Mouse (Mus musculus) adrenal gland, postnatal 25 days (tissue): ENCODE data around the gene Kcnrg. TPM values are rescaled to one million over a fixed set of nuclear protein-coding genes. Genes with fewer than 3 reads are reported as not detected.

Experiments
- DNase-seq: peaks from one replicate; pipeline ENCODE4 v3.0.0; 2021; ENCODE audit warnings: mixed read lengths
- microRNA-seq, 2 experiments: library from miRNA; unstranded; fragments of <30 nt; microRNA quantifications; one replicate each; pipeline ENCODE4 v1.2.0; 2021
- total RNA-seq: library from RNA; stranded (reverse); gene quantifications from 2 replicates; pipeline ENCODE4 v1.2.3, GENCODE M21; 2021

Gene Kcnrg
- total RNA-seq, 1 experiment from 2014 or later: 0.27 TPM

DNA sequence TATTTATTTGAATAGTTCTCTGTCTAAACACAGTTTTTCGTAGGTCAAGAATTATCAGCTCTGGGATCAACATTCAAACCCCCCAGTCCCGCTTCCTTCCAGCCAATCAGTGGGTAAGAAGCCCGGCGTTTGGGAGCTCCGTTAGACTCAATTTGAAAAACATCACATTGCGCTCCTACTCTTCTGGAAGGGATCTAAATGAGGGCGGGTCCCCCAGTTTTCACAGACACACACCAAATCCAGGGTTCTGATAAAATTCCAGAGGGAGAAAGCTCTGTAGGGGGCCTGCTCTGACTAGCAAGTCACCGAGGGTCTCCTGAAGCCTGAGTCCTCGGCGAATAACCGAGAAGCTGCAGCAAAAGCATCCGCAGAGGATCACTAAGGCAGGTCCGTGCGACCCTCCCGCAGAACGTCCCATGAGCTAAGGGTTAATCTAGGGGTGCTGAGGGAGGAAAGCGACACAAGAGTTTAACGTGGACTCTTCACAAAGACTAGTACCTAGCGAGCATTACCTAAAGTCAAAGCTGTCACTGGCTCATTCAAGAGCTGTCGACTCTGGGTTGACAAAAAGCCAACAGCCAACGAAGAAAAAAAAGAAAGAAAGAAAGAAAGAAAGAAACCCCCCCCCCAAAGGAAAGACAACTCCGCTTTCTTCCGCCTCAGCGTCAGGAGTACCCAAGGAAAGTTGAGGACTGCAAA, 40.1 kb downstream of the Kcnrg start:
- peak; percentile 26 for DNase-seq

DNA sequence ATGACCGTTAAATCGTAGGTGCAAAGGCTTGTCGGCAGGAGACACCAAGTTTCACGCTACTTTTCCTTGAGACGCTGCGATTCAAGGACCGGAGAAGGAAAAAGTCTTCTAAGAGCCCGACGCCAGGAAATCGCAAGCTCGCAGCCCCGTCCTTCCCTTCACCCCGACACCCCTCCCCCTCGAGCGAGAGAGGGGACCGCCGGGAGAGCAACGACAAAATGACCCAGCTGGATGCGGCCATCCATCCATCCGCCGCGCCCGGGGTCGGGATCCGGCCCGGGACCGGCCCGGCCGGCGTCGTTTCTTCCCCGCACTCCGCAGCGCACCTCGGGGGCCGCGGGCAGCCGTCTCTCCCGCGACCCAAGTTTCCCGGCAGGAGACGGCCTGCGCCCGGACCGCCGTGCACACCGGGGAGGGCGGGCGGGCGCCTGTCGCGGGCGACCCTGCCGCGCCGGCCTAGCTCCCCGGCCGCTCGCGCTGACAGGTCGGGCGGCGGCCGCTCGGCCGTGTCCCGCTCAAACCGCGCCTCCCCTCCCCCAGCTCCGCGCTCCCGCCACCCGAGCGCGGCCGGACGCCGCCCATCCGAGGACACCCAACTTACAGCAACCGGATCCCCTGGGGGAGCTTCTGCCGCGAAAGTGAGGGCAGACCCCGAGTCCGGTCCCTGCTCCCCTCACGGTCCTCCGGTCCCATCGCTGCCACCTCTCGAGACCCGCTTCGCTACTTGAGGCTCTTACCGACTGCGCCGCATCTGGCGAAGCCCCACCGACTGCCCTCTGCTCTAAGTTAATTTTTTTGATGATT, 40.8 kb downstream of the Kcnrg start:
- DNase-seq: peak; percentile 65

GRCm38 (mm10) chr14:61648685-61649504, 41.6 kb downstream of the Kcnrg start:
- peak; percentile 99 for DNase-seq

DNA sequence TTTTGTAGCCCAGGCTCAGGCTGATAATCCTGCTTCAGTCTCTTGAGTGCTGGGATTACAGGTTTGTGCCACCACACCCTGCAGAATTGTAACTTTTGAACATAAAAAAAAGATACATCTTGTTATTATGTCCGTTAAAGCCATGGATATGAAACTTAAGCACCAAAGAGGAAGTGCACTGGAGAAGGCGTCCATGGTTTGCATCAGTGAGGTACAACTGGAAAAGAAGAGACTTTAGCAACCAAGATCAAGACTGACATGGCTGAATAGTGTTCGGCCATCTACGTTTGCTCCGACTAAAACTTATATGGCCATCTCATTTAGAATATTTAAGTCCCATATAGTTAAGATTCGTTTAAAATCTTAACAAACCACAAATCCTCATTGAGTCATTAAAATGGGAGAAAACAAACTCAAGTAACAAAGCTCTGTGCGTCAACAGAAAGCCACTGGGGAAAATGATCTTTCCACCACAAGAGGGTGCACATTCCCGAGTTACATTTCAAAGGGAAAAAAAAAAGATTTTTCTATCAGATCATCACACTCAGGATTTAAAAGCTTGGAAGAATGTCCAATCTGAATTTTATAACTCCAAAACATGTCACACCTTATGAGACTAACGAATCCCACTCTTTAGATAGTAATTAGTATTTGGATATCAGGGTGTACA, 43.2 kb downstream of the Kcnrg start:
- peak; percentile 10 for DNase-seq

- DNase-seq: no peak
These were observed 49.2 kb downstream of the Kcnrg start for GRCm38 (mm10) chr14:61656469-61656868.

DNA sequence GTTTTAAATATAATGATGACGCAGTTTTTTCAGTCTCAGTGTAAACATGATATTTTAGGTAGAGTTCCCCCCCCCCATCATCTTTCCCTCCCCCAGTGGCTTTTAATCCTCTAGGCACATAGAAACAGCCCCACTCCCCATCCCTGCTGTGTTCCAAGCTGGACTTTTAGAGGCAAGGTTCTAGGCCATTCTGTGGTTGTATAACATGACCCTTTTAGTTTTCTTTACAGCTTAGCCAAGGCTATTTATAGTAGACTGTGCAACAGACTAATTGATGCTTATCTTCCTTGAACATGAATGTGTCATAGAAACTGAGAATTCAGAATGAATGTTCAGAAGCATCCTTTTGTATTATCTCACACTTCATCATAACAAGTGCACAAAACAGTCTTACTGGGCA, 54.2 kb downstream of the Kcnrg start:
- no peak for DNase-seq

DNA sequence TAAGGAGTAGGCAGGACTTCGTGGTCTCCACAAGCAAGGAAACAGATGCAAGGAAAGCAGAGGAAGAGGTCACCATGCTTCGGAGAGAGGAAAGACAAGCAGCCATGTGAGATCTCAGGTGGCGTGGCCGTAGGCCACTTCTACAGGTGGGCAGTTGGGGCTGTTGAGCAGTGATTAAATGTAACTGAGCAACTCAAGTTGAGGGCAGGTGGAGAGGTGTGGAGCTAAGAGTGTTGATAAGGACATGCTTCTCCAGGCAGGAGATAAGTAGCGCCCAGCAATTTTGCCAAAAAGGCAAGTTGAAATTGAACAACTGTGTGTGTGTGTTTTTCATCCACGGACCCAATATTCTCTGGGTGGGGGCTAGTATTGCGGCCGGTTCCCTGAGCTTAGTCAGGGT, 55.0 kb downstream of the Kcnrg start:
- DNase-seq: no peak

Small RNAs within 50 kb of the gene (microRNA-seq; reads per million reads assigned to microRNA genes)
- 2,646 to 4,699 reads per million in 2 experiments for gene Mir15a
- 1,154 to 3,606 reads per million in 2 experiments for gene Mir16-1

Other genes with a start within 250 kb of the Kcnrg start
- 3.2 and 4.5 TPM in 2 replicates for gene Ebpl, start 247.0 kb upstream of the Kcnrg start, total RNA-seq
- 32.7 and 33.9 TPM in 2 replicates for gene Kpna3, start 167.6 kb upstream of the Kcnrg start, total RNA-seq
- 18.0 and 18.2 TPM in 2 replicates for gene Spryd7, start 50.6 kb upstream of the Kcnrg start, total RNA-seq
- gene Trim13, start 9.2 kb upstream of the Kcnrg start, total RNA-seq: 7.0 and 9.2 TPM in 2 replicates